Mouse (Mus musculus) cerebellum, adult 2 months (tissue): ENCODE measurements around the gene Mrpl43.

ENCODE experiments used
- CTCF ChIP-seq: fragments of 200-500 bp; IDR thresholded peaks from 2 replicates; pipeline ENCODE4 v1.5.1; 2011; ENCODE audit warnings: low read depth, mild to moderate bottlenecking, control low read depth, low read length, moderate library complexity, borderline replicate concordance; ENCODE audit not compliant: insufficient read depth
- POLR2A ChIP-seq: fragments of 200-500 bp; IDR thresholded peaks from 2 replicates; pipeline ENCODE4 v1.6.1; 2011; ENCODE audit warnings: low read length, control low read depth, borderline replicate concordance; ENCODE audit not compliant: insufficient read depth

DNA sequence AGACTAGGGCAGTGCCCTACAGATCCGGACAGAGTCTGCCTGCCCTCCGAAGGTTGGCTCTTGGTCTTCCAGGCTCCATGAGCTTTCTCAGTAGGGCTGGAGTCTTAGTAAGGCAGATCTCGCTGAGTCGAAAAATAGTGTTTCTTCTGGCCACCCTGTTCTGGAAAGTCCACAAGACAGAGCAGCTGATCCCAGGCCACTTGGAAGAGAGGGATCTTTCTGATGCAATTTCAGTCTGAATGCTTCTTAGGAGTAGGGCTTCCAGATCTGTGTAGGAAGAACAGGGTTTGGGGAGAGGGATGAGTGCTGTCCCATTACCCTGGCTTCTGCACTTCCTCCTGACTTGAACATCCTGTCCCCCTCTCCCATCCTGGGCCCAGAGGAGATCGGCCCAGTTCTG is 39.4 kb upstream of the Mrpl43 start, which contains the start of gene Pdzd7:
- no peak for TF ChIP-seq POLR2A
- TF ChIP-seq CTCF: no peak
